Mouse (Mus musculus): ENCODE data around the gene Sympk. TPM values are rescaled to one million over a fixed set of nuclear protein-coding genes. Genes with fewer than 3 reads are reported as not detected.

Sympk gene
- polyA plus RNA-seq, 2 experiments: 10.7 to 27.3 TPM

GRCm38 (mm10) chr7:19012025-19012621 is 12.1 kb upstream of the Sympk start:
- no peak overlapping the region for H3K27ac ChIP-seq
- H3K9ac ChIP-seq (replicated peaks): peak overlapping the region; percentile 44; the same call in 1 of the 2 replicates
- H3K27me3 ChIP-seq (ENCODE audit: control insufficient read depth, insufficient read depth, low read length): no peaks in the 10 kb centered on the region
- no peaks in the 10 kb centered on the region for H3K9me3 ChIP-seq (ENCODE audit: control insufficient read depth, low read length)
- peak overlapping the region; percentile 1 to 26; a peak in 3 of 4 replicates for H3K4me3 ChIP-seq (ENCODE audit: insufficient read depth in 1 of 2, low read depth in 2 of 2, low read length in 2 of 2)
- no peak for DNase-seq (ENCODE audit: low read depth in 3 of 3, low spot score in 3 of 3)
- H3K4me2 ChIP-seq (ENCODE audit: low read depth): peak overlapping the region; percentile 61
- no peaks in the 10 kb centered on the region for H3K36me3 ChIP-seq (replicated peaks; ENCODE audit: control insufficient read depth, insufficient read depth, low read depth)
- WGBS (ENCODE audit: insufficient replicate concordance): 2% methylated on average over 29 of the region's 31 CpGs
- H3K4me1 ChIP-seq (replicated peaks; ENCODE audit: control insufficient read depth in 2 of 2, insufficient read depth in 2 of 2, low read length in 1 of 2): peaks cover 3 to 5% of the 10 kb centered on the region in 2 experiments; a peak in 1 of 4 replicates
- TF ChIP-seq CTCF (IDR thresholded peaks at IDR 0.05; ENCODE audit: low read depth) (no peak), EP300 (IDR thresholded peaks at IDR 0.05; ENCODE audit: low read depth) (no peak)
- ATAC-seq (ENCODE audit: insufficient read depth): peak; percentile 32; the same call in 1 of the 2 replicates

- Histone ChIP-seq H3K9ac (replicated peaks) (no peak overlapping the region), H3K9me3 (ENCODE audit: control insufficient read depth, low read length) (no peaks in the 10 kb centered on the region), H3K36me3 (replicated peaks; ENCODE audit: control insufficient read depth, insufficient read depth, low read depth) (no peaks in the 10 kb centered on the region), H3K27me3 (ENCODE audit: control insufficient read depth, insufficient read depth, low read length) (no peaks in the 10 kb centered on the region), H3K4me1 (replicated peaks; ENCODE audit: control insufficient read depth in 2 of 2, insufficient read depth in 2 of 2, low read length in 1 of 2) (peaks cover 3 to 5% of the 10 kb centered on the region in 2 experiments; a peak in 1 of 4 replicates), H3K4me2 (ENCODE audit: low read depth) (no peak overlapping the region; the same call in 1 of the 2 replicates), H3K4me3 (ENCODE audit: insufficient read depth in 1 of 2, low read depth in 2 of 2, low read length in 2 of 2) (no peak overlapping the region), H3K27ac (no peak overlapping the region)
- DNase-seq (ENCODE audit: low read depth in 3 of 3, low spot score in 3 of 3) (no peak), ATAC-seq (ENCODE audit: insufficient read depth) (peak; percentile 47; the same call in 1 of the 2 replicates)
- 35% methylated on average over 2 of the region's 2 CpGs for WGBS (ENCODE audit: insufficient replicate concordance)
- TF ChIP-seq EP300 (IDR thresholded peaks at IDR 0.05; ENCODE audit: low read depth) (no peak), CTCF (IDR thresholded peaks at IDR 0.05; ENCODE audit: low read depth) (no peak)
Measured at GRCm38 (mm10) chr7:19012882-19013281, 11.3 kb upstream of the Sympk start.

GRCm38 (mm10) chr7:19014452-19014851 is 9.7 kb upstream of the Sympk start:
- H3K4me1 ChIP-seq (replicated peaks; ENCODE audit: control insufficient read depth in 2 of 2, insufficient read depth in 2 of 2, low read length in 1 of 2): peaks cover 3 to 5% of the 10 kb centered on the region in 2 experiments; a peak in 1 of 4 replicates
- TF ChIP-seq EP300 (IDR thresholded peaks at IDR 0.05; ENCODE audit: low read depth): no peak
- TF ChIP-seq CTCF (IDR thresholded peaks at IDR 0.05; ENCODE audit: low read depth): peak; percentile 14; the same call in 1 of the 2 replicates
- WGBS (ENCODE audit: insufficient replicate concordance): 62% methylated on average over 15 of the region's 15 CpGs
- ATAC-seq (ENCODE audit: insufficient read depth) (no peak), DNase-seq (ENCODE audit: low read depth in 3 of 3, low spot score in 3 of 3) (no peak)
- no peaks in the 10 kb centered on the region for H3K36me3 ChIP-seq (replicated peaks; ENCODE audit: control insufficient read depth, insufficient read depth, low read depth)
- H3K4me2 ChIP-seq (ENCODE audit: low read depth): no peak overlapping the region
- no peaks in the 10 kb centered on the region for H3K9me3 ChIP-seq (ENCODE audit: control insufficient read depth, low read length)
- no peak overlapping the region for H3K4me3 ChIP-seq (ENCODE audit: insufficient read depth in 1 of 2, low read depth in 2 of 2, low read length in 2 of 2)
- no peaks in the 10 kb centered on the region for H3K27me3 ChIP-seq (ENCODE audit: control insufficient read depth, insufficient read depth, low read length)
- no peak overlapping the region for H3K27ac ChIP-seq
- no peak overlapping the region for H3K9ac ChIP-seq (replicated peaks)

- Histone ChIP-seq H3K9ac (replicated peaks) (no peak overlapping the region), H3K9me3 (ENCODE audit: control insufficient read depth, low read length) (no peaks in the 10 kb centered on the region), H3K4me3 (ENCODE audit: insufficient read depth in 1 of 2, low read depth in 2 of 2, low read length in 2 of 2) (no peak overlapping the region), H3K36me3 (replicated peaks; ENCODE audit: control insufficient read depth, insufficient read depth, low read depth) (no peaks in the 10 kb centered on the region), H3K4me1 (replicated peaks; ENCODE audit: control insufficient read depth in 2 of 2, insufficient read depth in 2 of 2, low read length in 1 of 2) (peaks cover 3 to 5% of the 10 kb centered on the region in 2 experiments; a peak in 2 of 4 replicates), H3K27ac (no peak overlapping the region), H3K27me3 (ENCODE audit: control insufficient read depth, insufficient read depth, low read length) (peaks cover 7% of the 10 kb centered on the region), H3K4me2 (ENCODE audit: low read depth) (no peak overlapping the region)
- DNase-seq (ENCODE audit: low read depth in 3 of 3, low spot score in 3 of 3): no peak
- WGBS (ENCODE audit: insufficient replicate concordance): 71% methylated on average over 4 of the region's 4 CpGs
- ATAC-seq (ENCODE audit: insufficient read depth): no peak
- TF ChIP-seq CTCF (IDR thresholded peaks at IDR 0.05; ENCODE audit: low read depth) (no peak), EP300 (IDR thresholded peaks at IDR 0.05; ENCODE audit: low read depth) (no peak)
Measured at GRCm38 (mm10) chr7:19016042-19016441, 8.1 kb upstream of the Sympk start.

GRCm38 (mm10) chr7:19017909-19018308 is 6.3 kb upstream of the Sympk start:
- ATAC-seq (ENCODE audit: insufficient read depth): no peak
- Histone ChIP-seq H3K27ac (no peak overlapping the region), H3K4me3 (ENCODE audit: insufficient read depth in 1 of 2, low read depth in 2 of 2, low read length in 2 of 2) (no peak overlapping the region), H3K36me3 (replicated peaks; ENCODE audit: control insufficient read depth, insufficient read depth, low read depth) (no peaks in the 10 kb centered on the region), H3K9me3 (ENCODE audit: control insufficient read depth, low read length) (no peaks in the 10 kb centered on the region), H3K4me1 (replicated peaks; ENCODE audit: control insufficient read depth in 2 of 2, insufficient read depth in 2 of 2, low read length in 1 of 2) (peaks cover 0 to 2% of the 10 kb centered on the region in 2 experiments; a peak in 2 of 4 replicates), H3K27me3 (ENCODE audit: control insufficient read depth, insufficient read depth, low read length) (peaks cover 23% of the 10 kb centered on the region), H3K9ac (replicated peaks) (no peak overlapping the region), H3K4me2 (ENCODE audit: low read depth) (no peak overlapping the region)
- TF ChIP-seq CTCF (IDR thresholded peaks at IDR 0.05; ENCODE audit: low read depth): no peak
- TF ChIP-seq EP300 (IDR thresholded peaks at IDR 0.05; ENCODE audit: low read depth): no peak
- 70% methylated on average over 7 of the region's 7 CpGs for WGBS (ENCODE audit: insufficient replicate concordance)
- no peak for DNase-seq (ENCODE audit: low read depth in 3 of 3, low spot score in 3 of 3)
